ENCODE assay signal across 23 mouse cellular contexts in genomic region chr6:101379546-101379945, GRCm38 (mm10). TPM values are rescaled to one million over a fixed set of nuclear protein-coding genes. Genes with fewer than 3 reads are reported as not detected.
"Had no signal": no experiment of that assay in that cellular context is flagged by ENCODE, and none has a peak within 500 bp of the region (broad histone marks: within the 10 kb centered on the region; RNA-seq: fewer than 3 reads in every experiment).

No protein-coding gene starts in this region.

- H3K4me3 ChIP-seq: heart, embryonic 10.5 days; heart, embryonic 12.5 days; hindbrain, embryonic 10.5 days; hindbrain, embryonic 12.5 days; layer of hippocampus, adult 2 months; left cerebral cortex, adult 2 months; limb, embryonic 13.5 days; liver, embryonic 13.5 days had no signal

- H3K4me2 ChIP-seq: heart, embryonic 12.5 days; hindbrain, embryonic 12.5 days; hindbrain, embryonic 14.5 days; liver, embryonic 11.5 days; liver, embryonic 13.5 days had no signal

- H3K9me3 ChIP-seq: heart, embryonic 10.5 days; heart, embryonic 12.5 days; hindbrain, embryonic 10.5 days; hindbrain, embryonic 12.5 days; limb, embryonic 13.5 days; liver, embryonic 13.5 days had no signal

- H3K36me3 ChIP-seq: heart, embryonic 10.5 days; heart, embryonic 12.5 days; hindbrain, embryonic 10.5 days; hindbrain, embryonic 12.5 days; limb, embryonic 13.5 days; liver, embryonic 13.5 days had no signal

- H3K27ac ChIP-seq: heart, embryonic 10.5 days; hindbrain, embryonic 10.5 days; hindbrain, embryonic 12.5 days; hindbrain, embryonic 14.5 days; layer of hippocampus, adult 2 months; left cerebral cortex, adult 2 months; limb, embryonic 13.5 days; liver, embryonic 13.5 days had no signal

- H3K27me3 ChIP-seq: heart, embryonic 12.5 days had no signal

- DNase-seq: forebrain, postnatal 0 days; gastrocnemius, postnatal 14 days; heart, postnatal 10 days; heart, postnatal 4 days; kidney, adult 18-20 months; kidney, adult 8-10 months; kidney, postnatal 10 days; kidney, postnatal 25 days; kidney, postnatal 4 days; liver; liver, embryonic 13.5 days had no signal

- H3K9ac ChIP-seq: forebrain, postnatal 0 days; heart, embryonic 12.5 days; hindbrain, embryonic 12.5 days; hindbrain, embryonic 14.5 days; limb, embryonic 13.5 days; liver, embryonic 13.5 days had no signal

- ATAC-seq: forebrain, postnatal 0 days; hindbrain, embryonic 16.5 days; inflammation-experienced regulatory T-cells, adult 6 months; intestine, embryonic 16.5 days had no signal

RNA-seq across cellular contexts. Expression of gene Pdzrn3, which starts 1.8 kb away (rescaled TPM):
- polyA plus RNA-seq: inflammation-experienced regulatory T-cells, adult 6 months had no signal
